Mouse (Mus musculus) adipocyte (in vitro differentiated cells): ENCODE data around the gene Nenf.
A peak's percentile ranks its signal among the peaks of the same experiment; 100 is the strongest.

ENCODE experiments used
- DNase-seq: peaks from one replicate; pipeline ENCODE4 v3.0.0-alpha.2; 2016; ENCODE audit warnings: low spot score

Nenf gene

GRCm38 (mm10) chr1:191318686-191319085 is 692 bp upstream of the Nenf start:
- peak; percentile 40 for DNase-seq

- DNase-seq: no peak
Observed at GRCm38 (mm10) chr1:191316818-191317217, 1.2 kb downstream of the Nenf start.

- DNase-seq: peak; percentile 40
Observed at GRCm38 (mm10) chr1:191313926-191314325, 4.1 kb downstream of the Nenf start.

- no peak for DNase-seq
Observed at GRCm38 (mm10) chr1:191313158-191313557, 4.8 kb downstream of the Nenf start.

GRCm38 (mm10) chr1:191312513-191312941 is 5.5 kb downstream of the Nenf start:
- peak; percentile 92 for DNase-seq

- no peak for DNase-seq
Observed at GRCm38 (mm10) chr1:191311296-191311898, 6.6 kb downstream of the Nenf start.

- DNase-seq: no peak
Observed at GRCm38 (mm10) chr1:191307766-191308455, 10.1 kb downstream of the Nenf start.

GRCm38 (mm10) chr1:191306316-191306715 is 11.7 kb downstream of the Nenf start:
- DNase-seq: no peak

GRCm38 (mm10) chr1:191305610-191306009 is 12.4 kb downstream of the Nenf start:
- DNase-seq: no peak

GRCm38 (mm10) chr1:191304216-191304615 is 13.8 kb downstream of the Nenf start:
- no peak for DNase-seq

- DNase-seq: no peak
Observed at GRCm38 (mm10) chr1:191303736-191304135, 14.3 kb downstream of the Nenf start.

- no peak for DNase-seq
Observed at GRCm38 (mm10) chr1:191301903-191302302, 16.1 kb downstream of the Nenf start.

GRCm38 (mm10) chr1:191299215-191299942 is 18.6 kb downstream of the Nenf start:
- DNase-seq: peak; percentile 66

GRCm38 (mm10) chr1:191298304-191298703 is 19.7 kb downstream of the Nenf start:
- no peak for DNase-seq

GRCm38 (mm10) chr1:191296445-191296844 is 21.5 kb downstream of the Nenf start:
- peak; percentile 52 for DNase-seq

GRCm38 (mm10) chr1:191295784-191296183 is 22.2 kb downstream of the Nenf start:
- DNase-seq: no peak

GRCm38 (mm10) chr1:191293996-191294795 is 23.8 kb downstream of the Nenf start:
- no peak for DNase-seq

GRCm38 (mm10) chr1:191293051-191293450 is 24.9 kb downstream of the Nenf start:
- DNase-seq: no peak

- peak; percentile 98 for DNase-seq
Observed at GRCm38 (mm10) chr1:191292348-191292747, 25.6 kb downstream of the Nenf start.

GRCm38 (mm10) chr1:191288762-191289161 is 29.2 kb downstream of the Nenf start:
- peak; percentile 29 for DNase-seq

- no peak for DNase-seq
Observed at GRCm38 (mm10) chr1:191284502-191284901, 33.5 kb downstream of the Nenf start.
